Mouse (Mus musculus) heart, embryonic 15.5 days (tissue): ENCODE measurements around the gene Gm4553. TPM values are rescaled to one million over a fixed set of nuclear protein-coding genes. Genes with fewer than 3 reads are reported as not detected.
"Not testable (repeated sequence)": the region's sequence is repeated elsewhere in the genome, so short reads cannot be mapped to it uniquely, and the experiment has no call there.

ENCODE experiments used
- ATAC-seq: fragments of 200-750 bp; cut with Nextera tagmentation; replicated peaks from 2 replicates; pipeline ENCODE4 v1.8.0; 2017; ENCODE audit warnings: low read depth, moderate TSS enrichment; ENCODE audit not compliant: insufficient number of reproducible peaks, insufficient read depth, low FRiP score
- H3K27ac ChIP-seq: fragments of 300-500 bp; sonication (generic); 2 replicates; pipeline ENCODE4 v1.5.1; 2015; ENCODE audit warnings: mild to moderate bottlenecking, inconsistent platforms
- H3K27me3 ChIP-seq: fragments of 300-500 bp; sonication (generic); 2 replicates; pipeline ENCODE4 v1.6.1; 2015; ENCODE audit warnings: inconsistent platforms
- H3K36me3 ChIP-seq: fragments of 300-500 bp; sonication (generic); 2 replicates; pipeline ENCODE4 v1.6.1; 2015; ENCODE audit warnings: mild to moderate bottlenecking, inconsistent platforms
- H3K4me1 ChIP-seq: fragments of 300-500 bp; sonication (generic); replicated peaks from 2 replicates; pipeline ENCODE4 v1.6.1; 2015; ENCODE audit warnings: inconsistent platforms
- H3K4me2 ChIP-seq: fragments of 300-500 bp; sonication (generic); 2 replicates; pipeline ENCODE4 v1.6.1; 2015; ENCODE audit warnings: inconsistent platforms, mild to moderate bottlenecking, moderate library complexity
- H3K4me3 ChIP-seq: fragments of 300-500 bp; sonication (generic); 2 replicates; pipeline ENCODE4 v1.5.1; 2015; ENCODE audit warnings: mild to moderate bottlenecking, inconsistent platforms
- H3K9ac ChIP-seq: fragments of 300-500 bp; sonication (generic); 2 replicates; pipeline ENCODE4 v1.6.1; 2015; ENCODE audit warnings: mild to moderate bottlenecking, inconsistent platforms
- H3K9me3 ChIP-seq: fragments of 300-500 bp; sonication (generic); replicated peaks from 2 replicates; pipeline ENCODE4 v1.6.1; 2016; ENCODE audit warnings: inconsistent platforms
- WGBS: fragments of 180-500 bp; shearing (Covaris S2); methylation state at CpG from one replicate; pipeline ENCODE4 v1.1.7; 2015; ENCODE audit warnings: mixed read lengths; 5-methylcytosine and 5-hydroxymethylcytosine counted together
- polyA plus RNA-seq: library from polyadenylated mRNA; unstranded; fragments of >200 nt; fragmentation: Nextera tagmentation; extraction: Ambion mirVana; gene quantifications from 2 replicates; pipeline ENCODE4 v1.2.1, GENCODE M21; 2015

Gene Gm4553
- polyA plus RNA-seq, 1 experiment from 2014 or later = not detected

GRCm38 (mm10) chr7:142134206-142134995 lies 31.1 kb downstream of the Gm4553 start:
- H3K4me3 ChIP-seq = no peak overlapping the region
- no peaks in the 10 kb centered on the region; the same call in 1 of the 2 replicates for H3K27me3 ChIP-seq
- H3K27ac ChIP-seq = no peak overlapping the region
- ATAC-seq = no peak
- H3K4me2 ChIP-seq = no peak overlapping the region
- 44% methylated on average over 4 of the region's 4 CpGs for WGBS
- H3K9me3 ChIP-seq = no peaks in the 10 kb centered on the region
- no peaks in the 10 kb centered on the region for H3K36me3 ChIP-seq
- H3K4me1 ChIP-seq = no peaks in the 10 kb centered on the region
- no peak overlapping the region for H3K9ac ChIP-seq

GRCm38 (mm10) chr7:142128843-142129242 lies 36.7 kb downstream of the Gm4553 start:
- no peak overlapping the region for H3K4me2 ChIP-seq
- no peaks in the 10 kb centered on the region; the same call in 1 of the 2 replicates for H3K27me3 ChIP-seq
- H3K4me1 ChIP-seq = no peaks in the 10 kb centered on the region
- H3K9me3 ChIP-seq = no peaks in the 10 kb centered on the region
- H3K4me3 ChIP-seq = no peak overlapping the region
- ATAC-seq = no peak
- WGBS = 44% methylated on average over 4 of the region's 4 CpGs
- H3K36me3 ChIP-seq = no peaks in the 10 kb centered on the region
- no peak overlapping the region for H3K27ac ChIP-seq
- no peak overlapping the region for H3K9ac ChIP-seq

GRCm38 (mm10) chr7:142120629-142121028 lies 44.9 kb downstream of the Gm4553 start, which contains the start of gene Gm45618:
TSS of gene Gm45618 (minus strand) at chr7:142120729.
- H3K27ac ChIP-seq, H3K4me3 ChIP-seq, H3K4me1 ChIP-seq, ATAC-seq, H3K4me2 ChIP-seq, H3K36me3 ChIP-seq, H3K9ac ChIP-seq, H3K27me3 ChIP-seq, H3K9me3 ChIP-seq: not testable (repeated sequence)
- WGBS = 76% methylated on average over 1 of the region's 1 CpGs

GRCm38 (mm10) chr7:142119632-142120031 lies 45.9 kb downstream of the Gm4553 start:
- no peaks in the 10 kb centered on the region for H3K9me3 ChIP-seq
- 8% methylated on average over 5 of the region's 5 CpGs for WGBS
- no peak overlapping the region for H3K9ac ChIP-seq
- H3K36me3 ChIP-seq = no peaks in the 10 kb centered on the region
- no peaks in the 10 kb centered on the region for H3K4me1 ChIP-seq
- no peak overlapping the region for H3K4me3 ChIP-seq
- no peak overlapping the region for H3K27ac ChIP-seq
- no peaks in the 10 kb centered on the region for H3K27me3 ChIP-seq
- no peak for ATAC-seq
- no peak overlapping the region for H3K4me2 ChIP-seq

Other genes starting within 250 kb of the Gm4553 start
- gene Tollip, start 247.2 kb downstream of the Gm4553 start, polyA plus RNA-seq = 32.3 and 43.3 TPM in 2 replicates
- 0.43 and 0.56 TPM in 2 replicates for gene Brsk2, start 216.0 kb downstream of the Gm4553 start, polyA plus RNA-seq
- 43.4 and 52.7 TPM in 2 replicates for gene Mob2, start 104.7 kb downstream of the Gm4553 start, polyA plus RNA-seq
- 11.5 and 12.2 TPM in 2 replicates for gene Dusp8, start 69.9 kb downstream of the Gm4553 start, polyA plus RNA-seq
- gene Gm45618, start 45.0 kb downstream of the Gm4553 start, polyA plus RNA-seq = not detected in 2 replicates
- not detected in 2 replicates for gene Gm39115, start 29.7 kb downstream of the Gm4553 start, polyA plus RNA-seq
- not detected in 2 replicates for gene Gm45337, start 21.1 kb downstream of the Gm4553 start, polyA plus RNA-seq
- gene Gm29735, start 8.6 kb downstream of the Gm4553 start, polyA plus RNA-seq = not detected in 2 replicates
- gene Krtap5-2, start 10.3 kb upstream of the Gm4553 start, polyA plus RNA-seq = not detected in 2 replicates
- not detected in 2 replicates for gene Gm10153, start 24.6 kb upstream of the Gm4553 start, polyA plus RNA-seq
- not detected in 2 replicates for gene Krtap5-3, start 35.6 kb upstream of the Gm4553 start, polyA plus RNA-seq
- not detected in 2 replicates for gene Gm7579, start 46.1 kb upstream of the Gm4553 start, polyA plus RNA-seq
- not detected in 2 replicates for gene Krtap5-5, start 64.2 kb upstream of the Gm4553 start, polyA plus RNA-seq
- not detected in 2 replicates for gene Gm40460, start 75.3 kb upstream of the Gm4553 start, polyA plus RNA-seq
- not detected in 2 replicates for gene Gm2431, start 92.6 kb upstream of the Gm4553 start, polyA plus RNA-seq
- gene Gm4559, start 108.6 kb upstream of the Gm4553 start, polyA plus RNA-seq = not detected in 2 replicates
- gene Krtap5-1, start 131.4 kb upstream of the Gm4553 start, polyA plus RNA-seq = not detected in 2 replicates
- gene Krtap5-4, start 137.8 kb upstream of the Gm4553 start, polyA plus RNA-seq = not detected in 2 replicates
- 4.7 and 5.5 TPM in 2 replicates for gene Ifitm10, start 208.0 kb upstream of the Gm4553 start, polyA plus RNA-seq
- gene Gm49369, start 216.9 kb upstream of the Gm4553 start, polyA plus RNA-seq = 1.2 TPM in 1 of 2 replicates, not detected in the other
- gene Ctsd, start 222.3 kb upstream of the Gm4553 start, polyA plus RNA-seq = 389 and 487 TPM in 2 replicates